Mouse (Mus musculus): ENCODE measurements at regions not wholly inside any gene's neighbourhood (a gene's known extent, or its start where the extent isn't known, plus 50 kb on each side); places are given as distances from the start of the nearest gene placed in this dataset.

DNA sequence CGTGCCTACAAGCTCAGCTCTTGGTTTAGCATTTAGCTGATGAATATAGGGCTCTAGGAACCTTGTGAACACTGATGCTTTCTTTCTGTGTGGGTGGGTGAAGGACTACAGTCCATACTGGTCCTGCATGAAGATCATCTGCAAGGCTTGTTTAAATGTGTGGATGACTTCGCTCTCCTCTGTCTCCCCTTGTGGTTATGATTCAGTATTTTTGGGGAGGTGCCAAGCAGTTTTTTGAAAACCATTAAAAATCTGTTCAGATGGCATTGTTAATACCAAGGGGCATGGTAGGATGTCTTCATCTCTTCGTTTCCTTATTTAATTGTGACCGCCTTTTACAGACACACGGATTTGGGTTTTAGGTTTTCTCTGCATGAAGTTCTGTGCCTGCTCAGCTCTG is 122.4 kb downstream of the Nmur2 start:
- no peak for TF ChIP-seq CTCF (IDR thresholded peaks at IDR 0.05; ENCODE audit: borderline replicate concordance, insufficient read depth, low read depth, low read length)
- TF ChIP-seq POLR2A (IDR thresholded peaks at IDR 0.05; ENCODE audit: borderline replicate concordance, insufficient read depth, low read length): no peak
